Comparison of ENCODE assay signal across 8 mouse cellular contexts in the genomic region with DNA sequence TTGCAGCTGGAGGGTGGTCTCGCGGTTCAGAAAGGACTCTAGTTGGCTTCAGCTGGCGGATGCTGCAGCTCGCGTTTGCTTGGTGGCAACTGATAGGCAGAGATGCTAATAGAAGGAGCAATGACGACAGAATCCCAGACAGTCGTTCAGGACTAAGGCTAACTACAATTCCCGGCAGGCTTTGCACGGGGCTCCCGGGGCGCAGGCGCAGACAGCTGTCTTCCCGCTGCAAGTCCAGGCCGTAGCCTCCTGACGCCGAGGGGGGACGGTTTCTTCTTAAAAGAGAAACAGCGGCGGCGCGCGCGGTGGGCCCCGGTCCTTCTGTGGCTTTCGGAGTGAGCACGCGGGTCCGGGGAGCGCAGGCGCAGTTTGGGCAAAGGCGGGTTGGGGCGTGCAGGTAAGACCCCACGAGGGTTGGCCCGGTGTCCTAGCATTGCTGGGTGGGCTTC. TPM values are rescaled to one million over a fixed set of nuclear protein-coding genes. Genes with fewer than 3 reads are reported as not detected.
A peak's percentile ranks its signal among the peaks of the same experiment; 100 is the strongest.
DNase-seq lines count a peak whose midpoint lies in the region; ATAC-seq and TF ChIP-seq lines count a peak whose summit lies in the region.

A gene (plus strand): TSS at position 210 of the 449 bp plus-strand sequence.

- DNase-seq in B cell, adult 2 months = peak; percentile 87 to 90
- peak; percentile 99 for DNase-seq in brain, adult 2 months (ENCODE audit: low read depth, low spot score)
- DNase-seq in kidney, postnatal 0 days (ENCODE audit: low spot score) = peak; percentile 98
- peak; percentile 92 for DNase-seq in liver, embryonic 11.5 days (ENCODE audit: low spot score)
- DNase-seq in naive thymus-derived CD4-positive, alpha-beta T cell, adult 2 months (ENCODE audit: low read depth) = peak; percentile 89

- no peaks in the 10 kb centered on the region for H3K9me3 ChIP-seq in heart, embryonic 11.5 days (replicated peaks; ENCODE audit: control insufficient read depth, low read length)
- H3K9me3 ChIP-seq in kidney, postnatal 0 days (replicated peaks; ENCODE audit: low read length) = no peaks in the 10 kb centered on the region
- no peaks in the 10 kb centered on the region for H3K9me3 ChIP-seq in liver, embryonic 11.5 days (ENCODE audit: control insufficient read depth, low read length)
- no peaks in the 10 kb centered on the region for H3K9me3 ChIP-seq in stomach, embryonic 14.5 days (ENCODE audit: control insufficient read depth, low read depth, low read length)

- peak within 1 kb of the TSS; percentile 97 for H3K4me2 ChIP-seq in heart, embryonic 11.5 days
- H3K4me2 ChIP-seq in kidney, postnatal 0 days (ENCODE audit: low read length) = peak within 1 kb of the TSS; percentile 84
- peak within 1 kb of the TSS; percentile 92 for H3K4me2 ChIP-seq in liver, embryonic 11.5 days
- H3K4me2 ChIP-seq in stomach, embryonic 14.5 days (replicated peaks; ENCODE audit: low read depth, low read length) = peak within 1 kb of the TSS; percentile 91

- 0% methylated on average over 34 of the region's 34 CpGs for WGBS in heart, embryonic 11.5 days (ENCODE audit: insufficient replicate concordance)
- under 1% methylated on average over 34 of the region's 34 CpGs for WGBS in kidney, postnatal 0 days
- WGBS in liver, embryonic 11.5 days = under 1% methylated on average over 34 of the region's 34 CpGs
- under 1% methylated on average over 34 of the region's 34 CpGs for WGBS in stomach, embryonic 14.5 days

- H3K27ac ChIP-seq in heart, embryonic 11.5 days (ENCODE audit: low read depth, low read length) = peak within 1 kb of the TSS; percentile 4; the same call in 1 of the 2 replicates
- peak within 1 kb of the TSS; percentile 84 for H3K27ac ChIP-seq in kidney, postnatal 0 days
- peak within 1 kb of the TSS; percentile 88 for H3K27ac ChIP-seq in liver, embryonic 11.5 days (ENCODE audit: low read depth, low read length)
- H3K27ac ChIP-seq in stomach, embryonic 14.5 days (ENCODE audit: low read length) = peak within 1 kb of the TSS; percentile 84

- H3K27me3 ChIP-seq in heart, embryonic 11.5 days (ENCODE audit: control insufficient read depth, insufficient read depth, low read length) = no peaks in the 10 kb centered on the region
- no peaks in the 10 kb centered on the region for H3K27me3 ChIP-seq in kidney, postnatal 0 days (ENCODE audit: insufficient read depth, low read length)
- no peaks in the 10 kb centered on the region for H3K27me3 ChIP-seq in liver, embryonic 11.5 days (replicated peaks; ENCODE audit: control insufficient read depth, insufficient read depth, low read length)
- no peaks in the 10 kb centered on the region for H3K27me3 ChIP-seq in stomach, embryonic 14.5 days (ENCODE audit: control insufficient read depth, insufficient read depth, low read length)

- peak within 1 kb of the TSS; percentile 70 for H3K9ac ChIP-seq in heart, embryonic 11.5 days (ENCODE audit: low read depth, low read length)
- H3K9ac ChIP-seq in kidney, postnatal 0 days (ENCODE audit: low read depth, low read length) = peak within 1 kb of the TSS; percentile 54
- H3K9ac ChIP-seq in liver, embryonic 11.5 days (ENCODE audit: low read depth, low read length) = peak within 1 kb of the TSS; percentile 92
- H3K9ac ChIP-seq in stomach, embryonic 14.5 days (replicated peaks; ENCODE audit: low read depth, low read length) = peak within 1 kb of the TSS; percentile 66

- peak; percentile 12; the same call in 1 of the 2 replicates for TF ChIP-seq CTCF in kidney, postnatal 0 days (IDR thresholded peaks at IDR 0.05; ENCODE audit: low read depth)

- H3K4me3 ChIP-seq in heart, embryonic 11.5 days (ENCODE audit: low read depth, low read length) = peak within 1 kb of the TSS; percentile 65
- peak within 1 kb of the TSS; percentile 38 for H3K4me3 ChIP-seq in kidney, postnatal 0 days (replicated peaks; ENCODE audit: low read depth, low read length)
- peak within 1 kb of the TSS; percentile 68 for H3K4me3 ChIP-seq in liver, embryonic 11.5 days (ENCODE audit: low read depth, low read length)
- peak within 1 kb of the TSS; percentile 52 for H3K4me3 ChIP-seq in stomach, embryonic 14.5 days (ENCODE audit: low read depth, low read length)

- peaks cover 6% of the 10 kb centered on the region; the same call in 1 of the 2 replicates for H3K4me1 ChIP-seq in heart, embryonic 11.5 days (ENCODE audit: control insufficient read depth, insufficient read depth, low read length)
- peaks cover 10% of the 10 kb centered on the region for H3K4me1 ChIP-seq in kidney, postnatal 0 days (replicated peaks; ENCODE audit: insufficient read depth, low read length)
- H3K4me1 ChIP-seq in liver, embryonic 11.5 days (replicated peaks; ENCODE audit: control insufficient read depth, insufficient read depth, low read length) = peaks cover 8% of the 10 kb centered on the region
- H3K4me1 ChIP-seq in stomach, embryonic 14.5 days (ENCODE audit: control insufficient read depth, insufficient read depth, low read length) = peaks cover 5% of the 10 kb centered on the region

- ATAC-seq in erythroblast, adult 5-6 weeks (replicated peaks; ENCODE audit: low FRiP score, poor library complexity, severe bottlenecking) = peak; percentile 80
- ATAC-seq in heart, embryonic 11.5 days (replicated peaks; ENCODE audit: insufficient number of reproducible peaks, low FRiP score, low TSS enrichment) = peak; percentile 61
- peak; percentile 50 for ATAC-seq in kidney, postnatal 0 days (replicated peaks; ENCODE audit: low FRiP score, low read depth)
- peak; percentile 58 for ATAC-seq in liver, embryonic 11.5 days (replicated peaks; ENCODE audit: low FRiP score)
- ATAC-seq in stomach, embryonic 14.5 days (ENCODE audit: insufficient number of reproducible peaks, insufficient read depth, low FRiP score, low read depth) = peak; percentile 64

- H3K36me3 ChIP-seq in heart, embryonic 11.5 days (ENCODE audit: control insufficient read depth, insufficient read depth, low read length) = peaks cover 2% of the 10 kb centered on the region; the same call in 1 of the 2 replicates
- H3K36me3 ChIP-seq in kidney, postnatal 0 days (ENCODE audit: insufficient read depth, low read length) = no peaks in the 10 kb centered on the region
- H3K36me3 ChIP-seq in liver, embryonic 11.5 days (ENCODE audit: control insufficient read depth, insufficient read depth, low read length) = no peaks in the 10 kb centered on the region; the same call in 1 of the 2 replicates
- H3K36me3 ChIP-seq in stomach, embryonic 14.5 days (ENCODE audit: control insufficient read depth, insufficient read depth, low read length) = no peaks in the 10 kb centered on the region; the same call in 1 of the 2 replicates

RNA-seq across cellular contexts. Expression of the gene that starts here (rescaled TPM):
- 1.5 and 4.6 TPM in 2 replicates for total RNA-seq in erythroblast, adult 5-6 weeks (2015; ENCODE audit: low replicate concordance)
- 3.8 and 3.9 TPM in 2 replicates for total RNA-seq in erythroblast, adult 5-6 weeks (2017; ENCODE audit: low replicate concordance)
- polyA plus RNA-seq in heart, embryonic 11.5 days (2014; fragmentation: Nextera tagmentation; extraction: Ambion mirVana) = 8.2 and 9.3 TPM in 2 replicates
- polyA plus RNA-seq in kidney, postnatal 0 days (2015; fragmentation: Nextera tagmentation; extraction: Ambion mirVana) = 11.5 and 15.2 TPM in 2 replicates
- polyA plus RNA-seq in liver, embryonic 11.5 days (2014; fragmentation: Nextera tagmentation; extraction: Ambion mirVana) = 18.3 and 19.2 TPM in 2 replicates
- 19.8 and 21.3 TPM in 2 replicates for polyA plus RNA-seq in stomach, embryonic 14.5 days (2014; fragmentation: Nextera tagmentation; extraction: Ambion mirVana)

Comparison
In these comparisons a context has a peak if more than half of its experiments do, and no peak if none do; other contexts are left out.
1. Peak in every context shown above with its lines: DNase-seq, ATAC-seq, H3K4me3 ChIP-seq and H3K27ac ChIP-seq.
2. H3K27ac ChIP-seq: peak in every context shown above with its lines; median percentile 88 in liver, embryonic 11.5 days; 84 in kidney, postnatal 0 days; 84 in stomach, embryonic 14.5 days; 4 in heart, embryonic 11.5 days.